Mouse (Mus musculus) testis, adult 2 months (tissue): ENCODE measurements around the gene Pms2.

Experiments used
- CTCF ChIP-seq: fragments of 200-500 bp; IDR thresholded peaks from 2 replicates; pipeline ENCODE4 v1.5.1; 2012; ENCODE audit warnings: low read depth, mild to moderate bottlenecking, inconsistent platforms, low read length, moderate library complexity; ENCODE audit not compliant: control insufficient read depth, insufficient read depth, insufficient replicate concordance
- POLR2A ChIP-seq: fragments of 200-500 bp; IDR thresholded peaks from 2 replicates; pipeline ENCODE4 v1.6.1; 2012; ENCODE audit warnings: low read depth, mild to moderate bottlenecking, inconsistent platforms, low read length, moderate library complexity; ENCODE audit not compliant: control insufficient read depth

- peak; percentile 92 for TF ChIP-seq CTCF
- no peak for TF ChIP-seq POLR2A
These were observed 65.3 kb downstream of the Pms2 start for GRCm38 (mm10) chr5:143974931-143975630.
